Mouse (Mus musculus): ENCODE results near the gene Vmn1r85. TPM values are rescaled to one million over a fixed set of nuclear protein-coding genes. Genes with fewer than 3 reads are reported as not detected.

Vmn1r85 gene
- polyA plus RNA-seq, 1 experiment = not detected

GRCm38 (mm10) chr7:13034148-13034977 is 60.6 kb downstream of the Vmn1r85 start, which contains the start of gene Chmp2a:
Chmp2a (minus strand) TSS chr7:13034807.
- peaks cover 62% of the 10 kb centered on the region for H3K4me1 ChIP-seq (ENCODE audit: control insufficient read depth)

GRCm38 (mm10) chr7:13033451-13034147 is 61.4 kb downstream of the Vmn1r85 start:
- H3K27me3 ChIP-seq (ENCODE audit: control insufficient read depth) = no peaks in the 10 kb centered on the region
- H3K9me3 ChIP-seq (ENCODE audit: control insufficient read depth, low read length) = no peaks in the 10 kb centered on the region
- no peak for TF ChIP-seq GATA1 (IDR thresholded peaks at IDR 0.05; ENCODE audit: low read length)
- no peak for TF ChIP-seq TAL1 (IDR thresholded peaks at IDR 0.05; ENCODE audit: low read length)
- peak overlapping the region; percentile 80 for H3K4me3 ChIP-seq (replicated peaks)
- peaks cover 77% of the 10 kb centered on the region for H3K36me3 ChIP-seq (ENCODE audit: control insufficient read depth)
- peaks cover 54% of the 10 kb centered on the region for H3K4me1 ChIP-seq (ENCODE audit: control insufficient read depth)

More at GRCm38 (mm10) chr7:13034148-13034977, 60.6 kb downstream of the Vmn1r85 start, which contains the start of gene Chmp2a:
- TF ChIP-seq TAL1 (IDR thresholded peaks at IDR 0.05; ENCODE audit: low read length) (no peak), GATA1 (IDR thresholded peaks at IDR 0.05; ENCODE audit: low read length) (no peak)
- H3K4me3 ChIP-seq (replicated peaks) = peak within 1 kb of the TSS; percentile 80
- H3K9me3 ChIP-seq (ENCODE audit: control insufficient read depth, low read length) = no peaks in the 10 kb centered on the region
- H3K36me3 ChIP-seq (ENCODE audit: control insufficient read depth) = peaks cover 69% of the 10 kb centered on the region
- H3K27me3 ChIP-seq (ENCODE audit: control insufficient read depth) = no peaks in the 10 kb centered on the region

Other genes starting within 250 kb of the Vmn1r85 start
- gene Zfp128, start 214.0 kb downstream of the Vmn1r85 start, polyA plus RNA-seq (2012) = 0.02 TPM in 1 of 2 replicates, not detected in the other
- gene Zscan22, start 197.4 kb downstream of the Vmn1r85 start, polyA plus RNA-seq (2012) = 0.04 TPM in 2 replicates
- gene Rps5, start 172.9 kb downstream of the Vmn1r85 start, polyA plus RNA-seq (2012) = 328 and 368 TPM in 2 replicates
- gene Rnf225, start 167.8 kb downstream of the Vmn1r85 start, polyA plus RNA-seq (2012) = 0.11 and 0.14 TPM in 2 replicates
- 0.27 and 0.38 TPM in 2 replicates for gene Zfp324, start 129.3 kb downstream of the Vmn1r85 start, polyA plus RNA-seq (2012)
- gene Zfp446, start 117.3 kb downstream of the Vmn1r85 start, polyA plus RNA-seq (2012) = 0.20 and 0.29 TPM in 2 replicates
- gene Slc27a5, start 97.0 kb downstream of the Vmn1r85 start, polyA plus RNA-seq (2012) = not detected in 2 replicates
- gene Trim28, start 96.1 kb downstream of the Vmn1r85 start, polyA plus RNA-seq (2012) = 16.2 and 17.6 TPM in 2 replicates
- 6.7 and 7.7 TPM in 2 replicates for gene Zbtb45, start 85.1 kb downstream of the Vmn1r85 start, polyA plus RNA-seq (2012)
- gene Chmp2a, start 60.4 kb downstream of the Vmn1r85 start, polyA plus RNA-seq (2012) = 39.9 and 103 TPM in 2 replicates
- gene Ube2m, start 56.9 kb downstream of the Vmn1r85 start, polyA plus RNA-seq (2012) = 22.8 and 28.8 TPM in 2 replicates
- gene Mzf1, start 40.4 kb downstream of the Vmn1r85 start, polyA plus RNA-seq (2012) = 0.03 TPM in 2 replicates
- gene Vmn1r86, start 24.7 kb upstream of the Vmn1r85 start, polyA plus RNA-seq (2012) = not detected in 2 replicates
- 0.04 TPM in 1 of 2 replicates, not detected in the other for gene Vmn1r87, start 45.0 kb upstream of the Vmn1r85 start, polyA plus RNA-seq (2012)
- not detected in 2 replicates for gene Vmn1r88, start 64.4 kb upstream of the Vmn1r85 start, polyA plus RNA-seq (2012)
- not detected in 2 replicates for gene Vmn1r89, start 117.8 kb upstream of the Vmn1r85 start, polyA plus RNA-seq (2012)
- gene Lig1, start 182.1 kb upstream of the Vmn1r85 start, polyA plus RNA-seq (2012) = 35.4 and 41.1 TPM in 2 replicates
- gene Zswim9, start 183.5 kb upstream of the Vmn1r85 start, polyA plus RNA-seq (2012) = 0.08 and 0.23 TPM in 2 replicates
- gene Pla2g4c, start 229.5 kb upstream of the Vmn1r85 start, polyA plus RNA-seq (2012) = 0.05 and 0.06 TPM in 2 replicates

Data from erythroblast, embryonic 14.5 days (primary cell).